Mouse (Mus musculus) intestine, embryonic 16.5 days (tissue): ENCODE results near the gene Cacna1a. TPM values are rescaled to one million over a fixed set of nuclear protein-coding genes. Genes with fewer than 3 reads are reported as not detected.

Source experiments
- ATAC-seq: fragments of 200-750 bp; cut with Nextera tagmentation; 2 replicates; pipeline ENCODE4 v1.8.0; 2017; ENCODE audit warnings: moderate TSS enrichment, moderate library complexity
- H3K27ac ChIP-seq: fragments of 300-500 bp; sonication (generic); 2 replicates; pipeline ENCODE4 v1.5.1; 2014; ENCODE audit warnings: mild to moderate bottlenecking, low read length
- H3K27me3 ChIP-seq: fragments of 300-500 bp; sonication (generic); replicated peaks from 2 replicates; pipeline ENCODE4 v1.6.1; 2014; ENCODE audit warnings: low read length, control low read depth, mixed read lengths; ENCODE audit not compliant: control insufficient read depth, insufficient read depth
- H3K36me3 ChIP-seq: fragments of 300-500 bp; sonication (generic); 2 replicates; pipeline ENCODE4 v1.6.1; 2014; ENCODE audit warnings: low read length, control low read depth; ENCODE audit not compliant: control insufficient read depth, insufficient read depth
- H3K4me1 ChIP-seq: fragments of 300-500 bp; sonication (generic); 2 replicates; pipeline ENCODE4 v1.6.1; 2014; ENCODE audit warnings: low read length, control low read depth, mixed read lengths; ENCODE audit not compliant: control insufficient read depth, insufficient read depth
- H3K4me2 ChIP-seq: fragments of 300-500 bp; sonication (generic); 2 replicates; pipeline ENCODE4 v1.6.1; 2014; ENCODE audit warnings: low read depth, low read length, control low read depth
- H3K4me3 ChIP-seq: fragments of 300-500 bp; sonication (generic); 2 replicates; pipeline ENCODE4 v1.5.1; 2014; ENCODE audit warnings: mild to moderate bottlenecking, low read length
- H3K9ac ChIP-seq: fragments of 300-500 bp; sonication (generic); 2 replicates; pipeline ENCODE4 v1.6.1; 2014; ENCODE audit warnings: low read depth, low read length
- H3K9me3 ChIP-seq: fragments of 300-500 bp; sonication (generic); 2 replicates; pipeline ENCODE4 v1.6.1; 2016; ENCODE audit warnings: low read length, control low read depth; ENCODE audit not compliant: control insufficient read depth
- WGBS: fragments of 180-500 bp; shearing (Covaris S2); extraction: QIAGEN DNeasy Blood & Tissue Kit; methylation state at CpG from one replicate; pipeline ENCODE4 v1.1.7; 2014; 5-methylcytosine and 5-hydroxymethylcytosine counted together
- polyA plus RNA-seq: library from polyadenylated mRNA; unstranded; fragments of >200 nt; fragmentation: Nextera tagmentation; extraction: Ambion mirVana; gene quantifications from 2 replicates; pipeline ENCODE4 v1.2.1, GENCODE M21; 2015

The Cacna1a gene
- polyA plus RNA-seq, 1 experiment from 2014 or later: 2.5 TPM

DNA sequence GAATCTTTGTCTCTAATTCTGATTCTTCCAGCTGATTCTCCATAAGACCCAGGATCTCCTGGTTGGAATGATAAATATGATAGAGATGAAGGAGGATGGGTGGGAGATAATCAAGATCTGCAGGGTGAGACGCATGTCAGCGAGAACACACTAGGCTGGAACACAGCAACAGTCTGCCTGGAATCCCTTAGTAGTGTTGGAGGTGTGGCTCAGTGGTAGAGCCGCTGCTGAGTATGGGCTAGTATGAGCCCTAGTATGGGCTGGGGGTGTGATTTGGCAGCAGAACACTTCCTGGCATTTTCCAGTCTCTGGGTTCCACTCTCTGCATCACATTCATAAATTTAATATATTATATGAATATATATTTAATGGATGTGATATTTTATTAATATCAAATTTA lies 933 bp downstream of the Cacna1a start:
- Histone ChIP-seq H3K4me2 (no peak overlapping the region), H3K9me3 (no peaks in the 10 kb centered on the region), H3K9ac (no peak overlapping the region), H3K27me3 (no peaks in the 10 kb centered on the region), H3K27ac (no peak overlapping the region), H3K4me3 (no peak overlapping the region), H3K4me1 (peaks cover 12% of the 10 kb centered on the region), H3K36me3 (no peaks in the 10 kb centered on the region)
- ATAC-seq: no peak
- WGBS: 65% methylated on average over 3 of the region's 3 CpGs

GRCm38 (mm10) chr8:84391611-84392010 lies 3.4 kb downstream of the Cacna1a start:
- H3K9me3 ChIP-seq: no peaks in the 10 kb centered on the region
- H3K9ac ChIP-seq: no peak overlapping the region
- H3K27ac ChIP-seq: no peak overlapping the region
- no peaks in the 10 kb centered on the region for H3K27me3 ChIP-seq
- H3K4me3 ChIP-seq: no peak overlapping the region
- 85% methylated on average over 5 of the region's 5 CpGs for WGBS
- no peak overlapping the region for H3K4me2 ChIP-seq
- H3K4me1 ChIP-seq: peaks cover 12% of the 10 kb centered on the region
- ATAC-seq: no peak
- no peaks in the 10 kb centered on the region for H3K36me3 ChIP-seq

DNA sequence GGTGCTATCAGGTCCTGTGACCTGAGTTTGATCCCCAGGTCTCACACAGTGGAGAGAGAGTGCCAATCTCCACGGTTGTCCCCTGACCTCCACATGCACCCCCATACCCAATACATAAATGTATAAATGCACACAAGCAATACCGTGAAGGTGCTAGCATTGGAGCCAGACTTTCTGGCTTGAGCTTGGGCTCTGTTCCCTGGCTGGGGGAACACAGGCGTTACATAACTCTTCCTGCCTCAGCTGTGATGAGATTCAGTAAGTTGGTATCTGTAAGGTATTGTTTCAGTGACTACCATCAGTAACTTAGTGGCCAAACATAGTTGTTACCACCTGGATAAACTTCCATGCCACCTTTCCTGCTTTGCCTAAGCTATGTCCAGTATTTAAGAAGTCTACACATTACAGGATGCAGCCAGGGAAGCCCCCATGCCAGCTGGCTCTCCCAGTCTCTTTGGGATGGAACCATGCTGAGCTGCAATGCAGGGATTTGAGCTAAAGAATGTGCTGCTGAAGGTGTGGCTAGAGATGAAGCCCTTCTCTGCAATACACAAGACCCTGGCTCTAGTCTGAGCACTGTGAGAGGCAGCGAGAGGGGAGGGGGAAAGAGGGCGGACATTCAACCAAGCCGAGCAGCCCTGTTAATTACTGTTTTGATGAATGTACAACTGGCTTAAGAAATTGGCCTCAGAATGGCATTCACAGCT lies 7.7 kb downstream of the Cacna1a start:
- Histone ChIP-seq H3K4me1 (no peaks in the 10 kb centered on the region), H3K36me3 (no peaks in the 10 kb centered on the region), H3K4me3 (no peak overlapping the region), H3K9me3 (no peaks in the 10 kb centered on the region), H3K4me2 (no peak overlapping the region), H3K27ac (no peak overlapping the region), H3K27me3 (no peaks in the 10 kb centered on the region), H3K9ac (no peak overlapping the region)
- no peak for ATAC-seq
- WGBS: 77% methylated on average over 6 of the region's 6 CpGs

DNA sequence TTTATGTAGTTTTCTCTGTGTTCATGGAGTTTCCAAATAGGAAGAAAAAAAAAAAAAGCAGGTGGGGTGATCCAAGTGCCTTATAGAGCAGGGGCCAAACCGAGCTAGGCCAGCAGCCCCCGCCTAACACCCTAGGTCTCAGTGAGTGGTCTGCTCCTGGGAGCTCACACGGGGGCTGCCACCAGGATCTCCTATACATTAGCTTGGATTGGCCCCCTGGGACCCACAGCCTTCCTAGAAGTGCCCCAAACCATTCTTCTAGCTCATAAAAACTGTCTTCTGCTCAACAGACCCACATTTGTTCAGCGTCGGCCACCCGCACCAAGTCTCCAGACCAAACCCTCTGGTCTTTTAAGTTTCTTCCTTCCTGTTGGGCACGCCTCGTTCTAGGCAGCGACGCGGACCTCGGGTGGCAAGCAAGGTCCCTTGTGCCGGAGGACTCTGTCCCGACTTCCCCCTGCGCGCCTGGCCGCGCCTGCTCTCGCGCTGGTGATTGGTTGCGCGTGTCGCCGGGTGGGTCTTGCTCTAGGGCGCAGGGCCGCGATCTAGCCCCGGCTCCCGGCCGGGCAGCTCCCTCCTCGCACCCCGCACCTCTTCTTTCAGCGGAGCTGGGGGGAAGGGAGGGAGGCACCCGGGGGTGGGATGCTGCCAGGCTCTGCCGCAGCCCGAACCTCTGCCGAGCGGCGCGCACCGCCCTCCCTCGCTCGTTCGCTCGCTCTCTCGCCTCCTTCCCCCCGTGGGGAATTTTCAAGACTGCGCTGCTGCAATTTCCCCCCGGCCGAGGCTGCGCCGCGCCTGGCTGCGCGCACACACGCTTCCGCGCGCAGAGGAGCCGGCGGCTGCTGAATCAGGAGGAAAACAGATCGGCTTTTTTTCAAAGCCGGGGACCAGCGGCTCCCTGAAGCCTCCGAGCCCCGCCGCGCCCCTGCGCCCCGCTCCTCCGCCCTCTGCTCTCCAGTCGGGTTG lies 25.9 kb downstream of the Cacna1a start:
- H3K27me3 ChIP-seq: peaks cover 35% of the 10 kb centered on the region
- peak overlapping the region; percentile 54 for H3K9ac ChIP-seq
- H3K9me3 ChIP-seq: no peaks in the 10 kb centered on the region
- ATAC-seq: peak; percentile 83
- H3K4me2 ChIP-seq: peak overlapping the region; percentile 98
- WGBS: 2% methylated on average over 70 of the region's 72 CpGs
- H3K27ac ChIP-seq: peak overlapping the region; percentile 2; the same call in 1 of the 2 replicates
- no peaks in the 10 kb centered on the region for H3K36me3 ChIP-seq
- H3K4me3 ChIP-seq: peak overlapping the region; percentile 64
- no peaks in the 10 kb centered on the region for H3K4me1 ChIP-seq

DNA sequence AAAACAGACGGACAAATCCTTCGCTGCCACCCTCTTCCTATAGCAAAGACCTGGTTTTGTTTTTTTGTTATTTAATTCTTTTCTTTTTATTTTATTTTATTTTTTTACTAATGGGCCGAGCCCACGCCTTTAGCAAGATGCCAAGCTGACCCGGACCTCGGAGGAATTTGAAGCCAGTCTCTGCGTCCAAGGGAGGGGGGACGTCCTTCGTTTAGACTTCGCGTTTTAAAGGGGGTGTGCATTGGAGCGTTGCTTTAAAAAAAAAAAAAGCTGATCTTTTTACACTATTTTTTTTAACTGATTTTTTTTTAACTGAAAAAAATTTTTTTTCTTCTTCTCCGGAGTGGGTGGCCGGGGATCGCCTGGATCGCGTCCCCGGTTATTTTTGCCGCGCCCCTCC lies 26.7 kb downstream of the Cacna1a start:
- peak overlapping the region; percentile 60 for H3K9ac ChIP-seq
- H3K27ac ChIP-seq: no peak overlapping the region
- no peaks in the 10 kb centered on the region for H3K9me3 ChIP-seq
- peaks cover 35% of the 10 kb centered on the region for H3K27me3 ChIP-seq
- H3K4me3 ChIP-seq: peak overlapping the region; percentile 64
- H3K4me2 ChIP-seq: peak overlapping the region; percentile 98
- H3K36me3 ChIP-seq: no peaks in the 10 kb centered on the region
- no peak for ATAC-seq
- no peaks in the 10 kb centered on the region for H3K4me1 ChIP-seq
- under 1% methylated on average over 20 of the region's 20 CpGs for WGBS

GRCm38 (mm10) chr8:84415378-84415898 lies 27.2 kb downstream of the Cacna1a start:
- under 1% methylated on average over 53 of the region's 64 CpGs for WGBS
- ATAC-seq: peak; percentile 38
- Histone ChIP-seq H3K9ac (peak overlapping the region; percentile 60), H3K27me3 (peaks cover 35% of the 10 kb centered on the region), H3K4me3 (peak overlapping the region; percentile 64), H3K4me1 (no peaks in the 10 kb centered on the region), H3K27ac (no peak overlapping the region), H3K4me2 (peak overlapping the region; percentile 98), H3K9me3 (no peaks in the 10 kb centered on the region), H3K36me3 (no peaks in the 10 kb centered on the region)

DNA sequence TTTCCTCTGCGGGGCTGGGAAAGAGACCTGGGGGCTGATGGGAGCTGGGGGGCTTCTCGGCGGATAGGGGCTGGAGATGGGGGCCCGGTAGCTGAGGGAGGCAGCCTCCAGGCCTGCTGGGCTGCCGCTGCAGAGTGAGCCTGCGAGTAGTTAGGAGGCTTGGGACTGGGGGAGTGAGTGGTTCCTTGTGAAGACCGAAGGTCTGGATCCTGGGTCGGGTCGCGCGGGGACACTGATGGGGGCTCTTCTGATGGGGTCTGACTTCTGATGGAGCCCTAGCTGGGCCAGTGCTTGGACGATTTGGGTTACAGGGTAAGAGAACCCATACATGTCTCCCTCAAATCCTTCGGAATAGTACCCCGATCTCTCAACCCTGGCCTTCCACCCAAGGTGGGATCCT lies 27.8 kb downstream of the Cacna1a start:
- 34% methylated on average over 14 of the region's 14 CpGs for WGBS
- Histone ChIP-seq H3K36me3 (no peaks in the 10 kb centered on the region), H3K27ac (no peak overlapping the region), H3K4me1 (no peaks in the 10 kb centered on the region), H3K27me3 (peaks cover 35% of the 10 kb centered on the region), H3K4me2 (peak overlapping the region; percentile 98; the same call in 1 of the 2 replicates), H3K4me3 (peak overlapping the region; percentile 64; the same call in 1 of the 2 replicates), H3K9ac (peak overlapping the region; percentile 60; the same call in 1 of the 2 replicates), H3K9me3 (no peaks in the 10 kb centered on the region)
- ATAC-seq: no peak

DNA sequence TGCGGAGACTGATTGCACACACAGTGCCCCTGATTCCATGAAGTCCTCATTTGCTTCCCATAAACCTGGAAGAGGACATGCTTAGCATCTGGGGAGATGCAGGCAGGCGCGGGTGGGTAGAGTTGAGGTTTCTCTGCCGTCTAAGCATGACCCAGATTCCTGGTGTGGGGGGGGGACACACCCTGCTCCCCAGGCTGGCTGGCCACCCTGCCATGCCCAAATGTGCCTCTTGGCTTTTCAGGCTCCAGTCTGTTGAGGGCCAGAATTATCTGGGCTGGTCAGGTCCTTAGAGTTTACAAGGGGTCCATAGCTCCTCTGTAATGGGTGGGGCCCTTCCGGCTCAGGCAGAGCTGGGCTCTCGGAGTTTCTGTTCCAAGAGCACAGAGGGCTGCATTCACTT lies 28.7 kb downstream of the Cacna1a start:
- Histone ChIP-seq H3K27ac (no peak overlapping the region), H3K27me3 (peaks cover 35% of the 10 kb centered on the region), H3K4me1 (no peaks in the 10 kb centered on the region), H3K9me3 (no peaks in the 10 kb centered on the region), H3K36me3 (no peaks in the 10 kb centered on the region), H3K4me2 (no peak overlapping the region), H3K9ac (no peak overlapping the region), H3K4me3 (no peak overlapping the region)
- 77% methylated on average over 6 of the region's 6 CpGs for WGBS
- ATAC-seq: no peak

DNA sequence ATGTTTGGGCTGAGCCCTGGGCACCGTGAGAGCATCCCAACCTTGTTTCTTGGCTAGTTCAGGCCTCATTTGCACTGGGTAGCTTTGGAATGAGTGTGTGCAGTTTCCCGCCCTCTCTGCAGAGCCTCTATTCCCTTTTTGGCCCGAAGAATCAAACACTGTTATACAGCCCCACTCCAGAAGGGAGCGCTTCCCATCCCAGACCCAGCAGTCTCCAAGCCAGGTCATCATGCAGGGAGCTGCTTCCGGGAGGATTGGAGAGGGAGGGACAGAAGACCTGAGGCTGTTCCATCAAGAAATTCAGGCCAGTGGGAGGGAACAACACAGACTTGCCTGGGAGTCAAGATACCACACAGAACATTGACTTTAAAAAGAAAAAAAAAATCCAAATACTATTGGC lies 29.6 kb downstream of the Cacna1a start:
- Histone ChIP-seq H3K4me1 (no peaks in the 10 kb centered on the region), H3K27me3 (peaks cover 35% of the 10 kb centered on the region), H3K9me3 (no peaks in the 10 kb centered on the region), H3K36me3 (no peaks in the 10 kb centered on the region), H3K27ac (no peak overlapping the region), H3K9ac (no peak overlapping the region), H3K4me2 (no peak overlapping the region), H3K4me3 (no peak overlapping the region)
- ATAC-seq: no peak
- WGBS: 53% methylated on average over 5 of the region's 5 CpGs
